Mouse (Mus musculus) hindbrain, embryonic 16.5 days (tissue): ENCODE measurements around the gene Gga2. TPM values are rescaled to one million over a fixed set of nuclear protein-coding genes. Genes with fewer than 3 reads are reported as not detected.
A peak's percentile ranks its signal among the peaks of the same experiment; 100 is the strongest.

Source experiments
- ATAC-seq: fragments of 200-750 bp; cut with Nextera tagmentation; 2 replicates; pipeline ENCODE4 v1.8.0; 2017; ENCODE audit warnings: moderate TSS enrichment, moderate library complexity
- H3K27ac ChIP-seq: fragments of 300-500 bp; sonication (generic); 2 replicates; pipeline ENCODE4 v1.5.1; 2014; ENCODE audit warnings: low read depth, mild to moderate bottlenecking, control low read depth, low read length, moderate library complexity
- H3K27me3 ChIP-seq: fragments of 300-500 bp; sonication (generic); replicated peaks from 2 replicates; pipeline ENCODE4 v1.6.1; 2014; ENCODE audit warnings: low read length; ENCODE audit not compliant: control insufficient read depth, insufficient read depth
- H3K36me3 ChIP-seq: fragments of 300-500 bp; sonication (generic); 2 replicates; pipeline ENCODE4 v1.6.1; 2014; ENCODE audit warnings: mild to moderate bottlenecking, low read length, moderate library complexity, mixed read lengths; ENCODE audit not compliant: control insufficient read depth, insufficient read depth
- H3K4me1 ChIP-seq: fragments of 300-500 bp; sonication (generic); 2 replicates; pipeline ENCODE4 v1.6.1; 2014; ENCODE audit warnings: low read depth, low read length; ENCODE audit not compliant: control insufficient read depth, insufficient read depth
- H3K4me2 ChIP-seq: fragments of 300-500 bp; sonication (generic); 2 replicates; pipeline ENCODE4 v1.6.1; 2014; ENCODE audit warnings: mild to moderate bottlenecking, low read length, control low read depth, moderate library complexity
- H3K4me3 ChIP-seq: fragments of 300-500 bp; sonication (generic); 2 replicates; pipeline ENCODE4 v1.5.1; 2014; ENCODE audit warnings: mild to moderate bottlenecking, low read length, control low read depth, moderate library complexity
- H3K9ac ChIP-seq: fragments of 300-500 bp; sonication (generic); 2 replicates; pipeline ENCODE4 v1.6.1; 2014; ENCODE audit warnings: low read depth, mild to moderate bottlenecking, control low read depth, low read length, moderate library complexity
- H3K9me3 ChIP-seq: fragments of 300-500 bp; sonication (generic); 2 replicates; pipeline ENCODE4 v1.6.1; 2014; ENCODE audit warnings: mild to moderate bottlenecking, low read length, moderate library complexity; ENCODE audit not compliant: control insufficient read depth
- WGBS: fragments of 180-500 bp; shearing (Covaris S2); extraction: QIAGEN DNeasy Blood & Tissue Kit; methylation state at CpG from one replicate; pipeline ENCODE4 v1.1.7; 2014; 5-methylcytosine and 5-hydroxymethylcytosine counted together
- polyA plus RNA-seq: library from polyadenylated mRNA; unstranded; fragments of >200 nt; fragmentation: Nextera tagmentation; extraction: Ambion mirVana; gene quantifications from 2 replicates; pipeline ENCODE4 v1.2.1, GENCODE M21; 2015

The Gga2 gene
- polyA plus RNA-seq, 1 experiment from 2014 or later, result 46.5 TPM

GRCm38 (mm10) chr7:122046813-122047212 lies 25.8 kb upstream of the Gga2 start:
- Histone ChIP-seq H3K4me1 (no peaks in the 10 kb centered on the region), H3K9me3 (no peaks in the 10 kb centered on the region), H3K36me3 (peaks cover 8% of the 10 kb centered on the region), H3K9ac (no peak overlapping the region), H3K4me3 (no peak overlapping the region), H3K27me3 (no peaks in the 10 kb centered on the region), H3K4me2 (no peak overlapping the region), H3K27ac (no peak overlapping the region)
- WGBS, result 90% methylated on average over 2 of the region's 2 CpGs
- ATAC-seq, result no peak

- Histone ChIP-seq H3K9me3 (no peaks in the 10 kb centered on the region), H3K27ac (no peak overlapping the region), H3K9ac (no peak overlapping the region), H3K27me3 (no peaks in the 10 kb centered on the region), H3K4me3 (no peak overlapping the region), H3K4me2 (no peak overlapping the region), H3K4me1 (no peaks in the 10 kb centered on the region), H3K36me3 (peaks cover 6% of the 10 kb centered on the region)
- ATAC-seq, result no peak
- 93% methylated on average over 1 of the region's 1 CpGs for WGBS
Observed at GRCm38 (mm10) chr7:122045711-122046110, 24.7 kb upstream of the Gga2 start.

DNA sequence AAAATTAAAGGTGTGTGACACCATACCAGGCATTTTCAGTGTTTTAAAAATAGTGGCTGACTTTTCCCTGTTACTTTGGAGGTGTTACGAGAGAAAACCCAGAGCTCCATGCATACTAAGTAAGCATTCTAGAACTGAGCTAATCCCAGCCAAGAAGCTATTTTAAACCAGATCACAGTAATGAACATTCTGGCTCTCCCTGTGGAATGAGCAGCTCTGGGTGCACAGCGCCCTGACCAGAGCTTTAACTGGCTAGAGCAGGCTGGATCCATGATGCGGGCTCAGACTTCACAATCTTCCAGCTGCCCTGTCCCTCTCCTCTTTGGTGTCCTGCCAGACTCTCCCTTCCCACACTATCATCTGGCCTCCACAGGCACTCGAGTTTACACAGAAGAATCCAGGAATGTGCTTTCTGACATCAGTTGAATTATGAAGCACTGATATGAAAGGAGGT lies 24.2 kb upstream of the Gga2 start:
- Histone ChIP-seq H3K4me1 (no peaks in the 10 kb centered on the region), H3K9me3 (no peaks in the 10 kb centered on the region), H3K4me2 (no peak overlapping the region), H3K27ac (no peak overlapping the region), H3K9ac (no peak overlapping the region), H3K4me3 (no peak overlapping the region), H3K27me3 (no peaks in the 10 kb centered on the region), H3K36me3 (peaks cover 6% of the 10 kb centered on the region)
- no peak for ATAC-seq
- WGBS, result 86% methylated on average over 4 of the region's 4 CpGs

GRCm38 (mm10) chr7:122044106-122044505 lies 23.1 kb upstream of the Gga2 start:
- H3K9ac ChIP-seq, result no peak overlapping the region
- no peak for ATAC-seq
- WGBS, result 93% methylated on average over 8 of the region's 8 CpGs
- no peaks in the 10 kb centered on the region for H3K27me3 ChIP-seq
- H3K4me2 ChIP-seq, result no peak overlapping the region
- no peaks in the 10 kb centered on the region for H3K9me3 ChIP-seq
- H3K36me3 ChIP-seq, result peaks cover 6% of the 10 kb centered on the region
- H3K4me3 ChIP-seq, result no peak overlapping the region
- H3K4me1 ChIP-seq, result no peaks in the 10 kb centered on the region
- no peak overlapping the region for H3K27ac ChIP-seq

DNA sequence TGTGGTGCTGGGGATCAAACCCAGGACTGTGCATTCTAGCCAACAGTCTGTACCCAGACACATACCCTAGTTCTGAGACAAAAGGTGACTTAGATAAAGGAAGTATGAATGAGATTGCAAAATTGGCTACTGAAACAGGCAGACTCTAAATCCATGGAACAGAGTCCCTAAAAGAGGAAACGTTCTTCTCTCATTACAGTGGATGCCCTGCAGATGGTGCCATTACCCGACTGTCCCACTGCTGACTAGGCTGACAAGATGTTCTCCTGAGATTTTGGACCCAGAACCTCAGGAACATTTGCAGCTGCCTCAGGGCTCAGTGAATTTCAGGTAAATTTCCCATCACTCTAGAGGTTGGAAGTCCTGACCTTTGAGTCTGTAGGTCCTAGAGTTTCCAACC lies 13.3 kb upstream of the Gga2 start:
- ATAC-seq, result no peak
- no peak overlapping the region for H3K27ac ChIP-seq
- H3K4me3 ChIP-seq, result no peak overlapping the region
- H3K4me2 ChIP-seq, result no peak overlapping the region
- H3K9me3 ChIP-seq, result no peaks in the 10 kb centered on the region
- no peak overlapping the region for H3K9ac ChIP-seq
- no peaks in the 10 kb centered on the region for H3K4me1 ChIP-seq
- no peaks in the 10 kb centered on the region for H3K36me3 ChIP-seq
- H3K27me3 ChIP-seq, result no peaks in the 10 kb centered on the region
- 47% methylated on average over 2 of the region's 2 CpGs for WGBS

DNA sequence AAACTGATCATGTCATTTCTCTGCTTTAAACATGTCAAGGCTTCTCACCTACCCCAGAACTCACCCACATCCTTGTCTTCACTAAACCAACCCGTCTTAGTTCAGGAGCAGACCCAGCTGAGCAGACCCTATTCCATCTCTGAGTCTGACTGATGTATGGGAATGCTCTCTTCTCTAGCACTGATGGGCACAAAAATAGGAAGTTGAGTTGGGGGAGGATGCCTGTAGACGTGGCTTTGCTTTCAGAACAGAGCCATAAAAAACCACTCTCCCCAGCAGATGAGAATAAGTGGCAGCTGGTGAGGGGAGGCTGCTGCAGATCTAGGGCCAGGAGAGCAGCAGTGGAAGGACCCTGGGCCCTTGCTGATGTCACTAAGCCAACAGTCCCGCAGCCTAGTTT lies 12.3 kb upstream of the Gga2 start:
- no peak overlapping the region for H3K4me2 ChIP-seq
- H3K9ac ChIP-seq, result no peak overlapping the region
- H3K4me1 ChIP-seq, result no peaks in the 10 kb centered on the region
- no peak overlapping the region for H3K27ac ChIP-seq
- no peak for ATAC-seq
- no peaks in the 10 kb centered on the region for H3K9me3 ChIP-seq
- no peaks in the 10 kb centered on the region for H3K36me3 ChIP-seq
- H3K27me3 ChIP-seq, result no peaks in the 10 kb centered on the region
- no peak overlapping the region for H3K4me3 ChIP-seq
- WGBS, result 64% methylated on average over 3 of the region's 3 CpGs

- Histone ChIP-seq H3K27ac (no peak overlapping the region), H3K4me2 (no peak overlapping the region), H3K36me3 (no peaks in the 10 kb centered on the region), H3K4me1 (peaks cover 16% of the 10 kb centered on the region), H3K9ac (no peak overlapping the region), H3K27me3 (no peaks in the 10 kb centered on the region), H3K4me3 (no peak overlapping the region), H3K9me3 (no peaks in the 10 kb centered on the region)
- WGBS, result 90% methylated on average over 2 of the region's 2 CpGs
- ATAC-seq, result no peak
Observed at GRCm38 (mm10) chr7:122022131-122022530, 1.1 kb upstream of the Gga2 start.

DNA sequence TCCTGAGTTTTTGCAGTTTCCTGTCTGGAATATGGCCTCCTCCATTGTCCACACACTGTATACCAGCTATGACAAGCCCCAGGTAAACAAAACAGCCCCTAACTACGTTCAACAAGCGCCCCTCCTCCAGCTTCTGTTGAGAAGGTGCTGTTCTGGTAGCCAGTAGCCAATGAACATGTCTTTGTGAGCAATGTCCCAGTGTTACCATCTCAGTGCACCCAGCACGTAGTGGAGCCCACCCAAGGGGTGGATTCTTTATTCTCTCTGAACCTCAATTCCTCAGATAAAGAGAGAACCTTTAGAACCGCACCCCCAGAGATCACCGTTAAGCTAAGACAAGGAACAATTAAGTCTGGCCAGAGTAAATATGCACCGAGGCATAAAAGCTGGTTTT lies 752 bp downstream of the Gga2 start:
- Histone ChIP-seq H3K4me1 (peaks cover 26% of the 10 kb centered on the region), H3K4me3 (peak overlapping the region; percentile 64), H3K9ac (peak overlapping the region; percentile 95), H3K27me3 (no peaks in the 10 kb centered on the region), H3K4me2 (peak overlapping the region; percentile 79), H3K27ac (peak overlapping the region; percentile 93), H3K9me3 (no peaks in the 10 kb centered on the region), H3K36me3 (no peaks in the 10 kb centered on the region)
- peak; percentile 50 for ATAC-seq
- 3% methylated on average over 6 of the region's 6 CpGs for WGBS

GRCm38 (mm10) chr7:122018978-122019377 lies 2.0 kb downstream of the Gga2 start:
- no peaks in the 10 kb centered on the region for H3K9me3 ChIP-seq
- WGBS, result 87% methylated on average over 7 of the region's 7 CpGs
- H3K4me1 ChIP-seq, result peaks cover 29% of the 10 kb centered on the region
- H3K27me3 ChIP-seq, result no peaks in the 10 kb centered on the region
- H3K27ac ChIP-seq, result no peak overlapping the region
- peak overlapping the region; percentile 79 for H3K4me2 ChIP-seq
- H3K9ac ChIP-seq, result no peak overlapping the region
- no peaks in the 10 kb centered on the region for H3K36me3 ChIP-seq
- no peak for ATAC-seq
- H3K4me3 ChIP-seq, result no peak overlapping the region

- ATAC-seq, result no peak
- H3K4me2 ChIP-seq, result no peak overlapping the region
- H3K27me3 ChIP-seq, result no peaks in the 10 kb centered on the region
- H3K9me3 ChIP-seq, result no peaks in the 10 kb centered on the region
- H3K9ac ChIP-seq, result no peak overlapping the region
- no peaks in the 10 kb centered on the region for H3K36me3 ChIP-seq
- H3K4me3 ChIP-seq, result no peak overlapping the region
- H3K4me1 ChIP-seq, result peaks cover 29% of the 10 kb centered on the region
- WGBS, result 68% methylated on average over 3 of the region's 3 CpGs
- H3K27ac ChIP-seq, result no peak overlapping the region; the same call in 1 of the 2 replicates
Observed at GRCm38 (mm10) chr7:122018247-122018646, 2.8 kb downstream of the Gga2 start.
